Mouse (Mus musculus): ENCODE results near the gene Zfp710. TPM values are rescaled to one million over a fixed set of nuclear protein-coding genes. Genes with fewer than 3 reads are reported as not detected.
A peak's percentile ranks its signal among the peaks of the same experiment; 100 is the strongest.

Gene Zfp710
- polyA plus RNA-seq, 1 experiment from 2014 or later, result 18.9 TPM

DNA sequence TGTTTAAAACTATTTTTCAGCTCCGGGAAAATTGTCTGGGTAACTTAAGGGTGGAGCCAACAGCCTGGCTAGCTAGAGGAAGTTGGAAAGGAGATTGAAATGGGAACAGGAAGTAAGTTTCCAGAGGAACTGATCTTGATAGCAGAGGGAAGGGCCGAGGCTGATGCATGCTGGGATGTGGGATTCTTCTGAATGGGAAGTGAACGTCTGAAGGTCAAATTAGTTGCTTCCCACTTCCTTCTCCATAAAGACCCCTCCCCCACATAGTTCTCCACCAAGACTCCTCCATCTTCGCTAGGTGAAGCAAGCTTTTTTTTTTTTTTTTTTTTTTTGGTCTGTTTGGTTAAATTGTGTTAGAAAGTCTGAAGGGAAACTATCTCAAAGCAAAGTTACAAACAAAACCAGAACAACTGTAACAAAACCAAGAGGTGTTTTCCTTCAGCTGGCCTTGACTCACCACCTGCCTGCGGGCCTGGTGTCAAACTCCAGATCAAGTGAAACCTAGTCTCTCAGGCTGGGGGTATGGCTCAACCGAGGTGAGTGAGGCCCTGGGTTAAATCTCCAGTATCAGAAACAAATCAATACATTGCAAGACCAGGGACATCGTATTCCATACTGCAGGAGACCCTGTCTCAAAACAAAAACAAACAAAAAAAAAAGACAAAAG, 10.6 kb upstream of the Zfp710 start:
- Histone ChIP-seq H3K9ac (no peak overlapping the region), H3K9me3 (no peaks in the 10 kb centered on the region), H3K27ac (no peak overlapping the region), H3K4me2 (no peak overlapping the region), H3K27me3 (no peaks in the 10 kb centered on the region), H3K4me1 (no peaks in the 10 kb centered on the region), H3K4me3 (no peak overlapping the region), H3K36me3 (no peaks in the 10 kb centered on the region)
- ATAC-seq (ENCODE audit: insufficient number of reproducible peaks, low FRiP score, low TSS enrichment, low read depth), result no peak
- WGBS, result 62% methylated on average over 7 of the region's 7 CpGs

DNA sequence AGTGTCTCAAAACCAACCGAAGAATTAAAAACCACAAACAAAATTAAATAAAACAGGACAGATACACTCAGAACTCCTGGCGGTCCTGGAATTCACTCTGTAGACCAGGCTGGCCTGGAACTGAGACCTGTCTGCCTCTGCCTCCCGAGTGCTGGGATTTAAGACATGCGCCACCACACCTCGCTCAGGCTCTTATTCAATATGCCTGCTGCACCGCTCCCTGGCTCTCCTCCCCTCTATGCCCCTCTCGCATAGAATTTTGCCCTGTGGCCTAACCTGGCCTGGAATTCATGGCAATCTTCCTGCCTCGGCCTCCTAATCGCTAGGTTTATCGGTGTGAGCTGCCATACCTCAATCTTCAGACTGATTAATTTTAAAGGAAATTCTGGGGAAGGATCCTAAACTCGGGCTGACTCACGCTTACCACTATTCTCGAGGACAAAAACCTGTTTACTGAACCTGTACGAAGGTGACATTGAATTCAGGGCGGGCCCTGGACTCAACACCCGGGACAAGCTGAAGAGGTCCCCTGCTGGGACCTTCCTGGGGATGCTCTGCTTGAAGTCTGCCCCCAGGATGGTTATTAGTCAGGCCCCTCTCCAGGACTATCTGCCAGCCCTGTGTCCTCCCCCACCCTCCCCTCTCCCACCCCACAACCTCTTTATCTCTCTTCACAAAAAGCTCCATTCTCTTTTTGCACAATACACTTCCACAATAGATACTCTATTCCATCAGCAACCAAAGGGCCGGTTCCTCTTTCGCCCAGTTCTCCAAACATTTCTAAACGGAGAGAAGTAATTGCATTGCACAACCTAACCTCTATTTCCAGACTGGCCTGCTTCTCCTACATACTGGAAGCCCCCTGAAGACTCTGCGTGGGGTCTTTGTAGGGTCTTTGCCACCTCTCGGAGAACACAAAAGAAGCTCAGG, 9.5 kb upstream of the Zfp710 start:
- no peaks in the 10 kb centered on the region for H3K27me3 ChIP-seq
- WGBS, result 89% methylated on average over 21 of the region's 21 CpGs
- no peak for ATAC-seq (ENCODE audit: insufficient number of reproducible peaks, low FRiP score, low TSS enrichment, low read depth)
- no peak overlapping the region for H3K4me2 ChIP-seq
- H3K4me3 ChIP-seq, result no peak overlapping the region
- H3K27ac ChIP-seq, result no peak overlapping the region
- H3K4me1 ChIP-seq, result no peaks in the 10 kb centered on the region
- H3K36me3 ChIP-seq, result no peaks in the 10 kb centered on the region
- H3K9ac ChIP-seq, result no peak overlapping the region
- no peaks in the 10 kb centered on the region for H3K9me3 ChIP-seq

DNA sequence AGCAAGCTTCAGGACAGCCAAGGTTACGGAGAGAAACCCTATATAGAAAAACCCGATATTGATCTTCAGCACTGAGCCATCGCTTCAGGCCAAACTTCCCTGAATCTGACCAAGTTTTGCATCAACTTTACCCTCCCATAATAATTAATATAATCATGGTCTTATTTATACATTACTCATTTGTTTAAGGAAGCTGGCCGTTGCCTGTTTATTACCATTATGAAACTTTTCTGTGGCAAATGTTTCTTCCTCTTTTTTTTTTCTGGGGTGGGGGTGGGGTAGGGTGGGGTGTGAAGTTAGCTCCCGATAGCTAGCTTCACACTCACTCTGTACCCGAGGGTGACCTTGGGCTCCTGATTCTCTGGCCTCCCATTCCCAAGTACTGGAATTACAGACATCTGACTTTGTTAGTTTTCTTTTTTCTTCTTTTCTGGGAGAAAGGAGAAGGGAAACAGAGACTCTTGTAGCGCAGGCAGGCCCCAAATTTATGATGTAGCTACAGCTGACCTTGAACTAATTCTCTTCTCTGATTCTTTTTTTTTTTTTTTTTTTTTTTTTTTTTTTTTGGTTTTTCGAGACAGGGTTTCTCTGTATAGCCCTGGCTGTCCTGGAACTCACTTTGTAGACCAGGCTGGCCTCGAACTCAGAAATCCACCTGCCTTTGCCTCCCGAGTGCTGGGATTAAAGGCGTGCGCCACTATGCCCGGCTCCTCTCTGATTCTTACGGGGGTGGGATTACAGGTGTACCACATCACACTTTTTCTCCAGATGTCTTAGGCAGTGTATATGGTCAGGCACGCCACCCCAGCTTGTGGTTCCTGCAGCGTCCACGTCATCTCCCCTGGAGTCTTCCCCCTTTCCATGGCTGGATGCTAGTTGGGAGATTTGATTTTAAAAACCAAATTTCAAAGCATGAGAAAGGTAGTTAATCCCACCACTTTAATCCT, 5.8 kb upstream of the Zfp710 start:
- 81% methylated on average over 16 of the region's 17 CpGs for WGBS
- Histone ChIP-seq H3K27ac (no peak overlapping the region), H3K4me1 (no peaks in the 10 kb centered on the region)

DNA sequence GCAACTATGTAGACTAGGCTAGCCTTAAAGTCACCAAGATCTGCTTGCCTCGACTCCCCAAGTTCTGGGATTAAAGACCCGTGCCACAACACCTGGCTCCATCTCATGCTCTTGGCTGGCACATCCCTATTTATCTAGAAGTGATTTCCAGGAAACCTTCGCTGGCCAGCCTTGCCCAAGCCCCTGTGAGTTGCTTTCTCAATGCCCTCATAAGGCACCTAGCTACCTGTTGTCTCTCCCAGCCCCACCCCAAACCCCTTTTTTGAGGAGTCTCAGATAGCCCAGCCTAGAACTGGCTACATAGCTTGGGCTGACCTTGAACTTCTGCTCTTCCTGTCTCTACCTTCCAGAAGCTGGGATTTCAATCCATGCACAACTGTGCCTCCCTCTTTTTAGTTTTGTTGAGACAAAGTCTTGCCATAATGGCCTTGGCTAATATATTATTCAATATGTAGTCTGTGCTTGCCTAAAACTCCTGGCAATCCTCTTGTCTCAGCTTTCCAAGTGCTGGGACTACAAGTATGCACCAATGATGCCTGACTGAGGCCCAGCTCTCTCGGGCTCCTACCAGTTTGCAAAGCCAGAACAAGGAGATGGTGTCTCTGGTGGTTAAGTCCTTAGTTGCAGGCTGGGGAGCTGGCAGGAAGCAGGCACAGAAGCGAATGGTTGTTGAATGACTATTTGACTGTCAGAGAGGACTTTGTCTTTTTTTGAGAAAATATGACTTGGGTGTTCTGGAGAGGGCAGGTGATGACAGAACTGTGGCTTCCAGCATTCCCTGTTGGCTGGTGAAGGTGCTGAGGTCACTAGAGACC, 786 bp upstream of the Zfp710 start:
- H3K4me3 ChIP-seq, result peak overlapping the region; percentile 86
- H3K36me3 ChIP-seq, result no peaks in the 10 kb centered on the region
- no peaks in the 10 kb centered on the region for H3K9me3 ChIP-seq
- WGBS, result 73% methylated on average over 5 of the region's 5 CpGs
- H3K27me3 ChIP-seq, result no peaks in the 10 kb centered on the region
- peak overlapping the region; percentile 97 for H3K27ac ChIP-seq
- peaks cover 18% of the 10 kb centered on the region for H3K4me1 ChIP-seq
- no peak for ATAC-seq (ENCODE audit: insufficient number of reproducible peaks, low FRiP score, low TSS enrichment, low read depth)
- no peak overlapping the region for H3K4me2 ChIP-seq
- H3K9ac ChIP-seq, result no peak overlapping the region

More for the DNA sequence above, 5.8 kb upstream of the Zfp710 start:
- no peak overlapping the region for H3K4me3 ChIP-seq
- H3K9me3 ChIP-seq, result no peaks in the 10 kb centered on the region
- no peak for ATAC-seq (ENCODE audit: insufficient number of reproducible peaks, low FRiP score, low TSS enrichment, low read depth)
- no peaks in the 10 kb centered on the region for H3K27me3 ChIP-seq
- no peak overlapping the region for H3K9ac ChIP-seq
- no peaks in the 10 kb centered on the region for H3K36me3 ChIP-seq
- H3K4me2 ChIP-seq, result no peak overlapping the region

- Histone ChIP-seq H3K27ac (peak overlapping the region; percentile 97), H3K4me3 (peak overlapping the region; percentile 86), H3K4me2 (peak overlapping the region; percentile 95), H3K4me1 (peaks cover 18% of the 10 kb centered on the region), H3K36me3 (no peaks in the 10 kb centered on the region), H3K27me3 (no peaks in the 10 kb centered on the region), H3K9me3 (no peaks in the 10 kb centered on the region), H3K9ac (peak overlapping the region; percentile 75)
- WGBS, result 0% methylated on average over 28 of the region's 28 CpGs
- no peak for ATAC-seq (ENCODE audit: insufficient number of reproducible peaks, low FRiP score, low TSS enrichment, low read depth)
Observed at GRCm38 (mm10) chr7:80025391-80026117, 940 bp downstream of the Zfp710 start.

DNA sequence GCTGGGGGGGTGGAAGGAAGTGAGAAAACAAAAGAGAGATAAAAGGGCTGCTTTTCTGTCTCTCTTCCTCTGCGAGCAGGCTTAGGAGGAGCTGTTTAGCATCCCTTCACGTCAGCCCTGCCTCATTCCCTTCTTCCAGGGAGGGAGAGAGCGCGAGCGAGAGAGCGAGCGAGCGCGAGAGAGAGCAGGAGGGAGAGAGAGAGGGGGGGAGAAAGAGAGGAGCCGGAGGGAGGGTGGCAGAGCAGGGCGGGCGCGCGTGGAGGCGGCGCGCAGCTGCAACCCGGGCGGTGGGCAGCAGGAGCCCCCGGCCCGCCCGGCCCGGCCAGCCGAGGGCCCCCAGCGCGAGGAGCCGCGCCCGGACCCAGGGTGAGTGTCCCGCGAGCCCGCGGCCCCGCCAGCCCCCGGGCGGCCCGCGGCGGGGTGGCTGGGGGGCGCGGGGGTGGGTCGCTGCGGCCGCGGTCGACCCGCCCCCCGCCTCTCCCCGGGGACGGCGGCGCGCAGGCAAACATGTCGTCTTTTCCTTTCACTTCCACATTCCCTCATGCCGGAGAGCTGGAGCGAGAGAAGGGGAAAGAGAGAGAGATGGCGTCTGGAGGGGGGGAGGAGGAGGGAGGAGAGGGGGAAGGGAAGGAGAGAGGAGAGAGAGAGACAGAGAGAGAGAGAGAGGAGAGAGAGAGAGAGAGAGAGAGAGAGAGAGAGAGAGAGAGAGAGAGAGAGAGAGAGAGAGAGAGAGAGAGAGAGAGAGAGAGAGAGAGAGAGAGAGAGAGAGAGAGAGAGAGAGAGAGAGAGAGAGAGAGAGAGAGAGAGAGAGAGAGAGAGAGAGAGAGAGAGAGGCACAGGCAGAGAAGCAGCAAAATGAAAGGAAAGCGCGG, 1.7 kb downstream of the Zfp710 start:
- WGBS, result 0% methylated on average over 23 of the region's 59 CpGs
- ATAC-seq (ENCODE audit: insufficient number of reproducible peaks, low FRiP score, low TSS enrichment, low read depth), result peak; percentile 45
- H3K27me3 ChIP-seq, result no peaks in the 10 kb centered on the region
- peak overlapping the region; percentile 95 for H3K4me2 ChIP-seq
- no peaks in the 10 kb centered on the region for H3K36me3 ChIP-seq
- peak overlapping the region; percentile 78 for H3K9ac ChIP-seq
- peak overlapping the region; percentile 86 for H3K4me3 ChIP-seq
- H3K27ac ChIP-seq, result peak overlapping the region; percentile 97
- peaks cover 18% of the 10 kb centered on the region for H3K4me1 ChIP-seq
- no peaks in the 10 kb centered on the region for H3K9me3 ChIP-seq

- H3K4me2 ChIP-seq, result peak overlapping the region; percentile 84
- 1% methylated on average over 48 of the region's 71 CpGs for WGBS
- H3K27ac ChIP-seq, result peak overlapping the region; percentile 91
- peak overlapping the region; percentile 78 for H3K9ac ChIP-seq
- H3K4me3 ChIP-seq, result peak overlapping the region; percentile 86
- H3K36me3 ChIP-seq, result no peaks in the 10 kb centered on the region
- H3K27me3 ChIP-seq, result no peaks in the 10 kb centered on the region
- no peak for ATAC-seq (ENCODE audit: insufficient number of reproducible peaks, low FRiP score, low TSS enrichment, low read depth)
- H3K4me1 ChIP-seq, result peaks cover 24% of the 10 kb centered on the region
- no peaks in the 10 kb centered on the region for H3K9me3 ChIP-seq
Observed at GRCm38 (mm10) chr7:80026990-80027635, 2.5 kb downstream of the Zfp710 start.

DNA sequence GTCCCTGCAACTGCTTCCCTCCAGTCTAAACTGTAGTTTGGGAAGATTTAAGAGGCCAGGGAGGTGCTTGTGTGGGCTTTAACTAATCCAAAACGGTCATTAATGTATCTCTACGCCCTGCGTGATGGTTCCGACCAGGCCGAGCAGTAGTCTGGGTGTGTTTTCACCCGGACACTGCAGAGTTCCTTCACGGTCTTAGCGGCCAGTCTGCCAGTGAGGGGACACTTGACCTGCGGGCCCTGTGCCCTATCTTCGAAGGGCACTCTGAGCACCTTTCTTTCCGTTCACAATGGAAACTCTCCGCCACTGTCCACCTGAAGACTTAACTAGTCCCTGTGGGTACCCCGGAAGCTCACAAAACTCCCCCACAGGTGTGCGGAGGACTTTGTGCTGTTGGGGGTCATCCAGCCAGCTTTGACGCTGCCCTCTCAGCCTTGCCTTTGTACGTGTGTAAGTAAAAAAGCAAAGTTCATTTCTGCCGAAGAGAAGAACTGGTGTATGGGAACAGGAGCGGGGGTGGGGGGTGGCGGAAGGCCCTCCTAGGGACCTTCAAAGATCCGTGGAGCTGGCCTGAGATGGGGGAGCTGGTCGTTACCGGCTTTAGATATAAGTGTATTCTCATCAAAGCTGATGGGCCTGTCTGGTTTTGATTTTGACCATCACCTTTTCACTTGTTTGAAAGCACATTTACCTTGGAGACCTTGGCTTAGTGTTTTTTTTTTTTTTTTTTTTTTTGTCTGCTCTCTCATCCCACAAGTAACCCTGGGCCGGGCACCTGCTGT, 3.2 kb downstream of the Zfp710 start:
- ATAC-seq (ENCODE audit: insufficient number of reproducible peaks, low FRiP score, low TSS enrichment, low read depth), result no peak
- H3K27ac ChIP-seq, result peak overlapping the region; percentile 91
- peak overlapping the region; percentile 86 for H3K4me3 ChIP-seq
- WGBS, result 8% methylated on average over 23 of the region's 23 CpGs
- no peaks in the 10 kb centered on the region for H3K36me3 ChIP-seq
- H3K9me3 ChIP-seq, result no peaks in the 10 kb centered on the region
- peak overlapping the region; percentile 78 for H3K9ac ChIP-seq
- peaks cover 32% of the 10 kb centered on the region for H3K4me1 ChIP-seq
- no peaks in the 10 kb centered on the region for H3K27me3 ChIP-seq
- peak overlapping the region; percentile 84 for H3K4me2 ChIP-seq

GRCm38 (mm10) chr7:80028418-80028720, 3.8 kb downstream of the Zfp710 start:
- H3K27ac ChIP-seq, result no peak overlapping the region
- H3K36me3 ChIP-seq, result no peaks in the 10 kb centered on the region
- H3K4me2 ChIP-seq, result peak overlapping the region; percentile 84
- H3K9ac ChIP-seq, result no peak overlapping the region
- peaks cover 34% of the 10 kb centered on the region for H3K4me1 ChIP-seq
- H3K9me3 ChIP-seq, result no peaks in the 10 kb centered on the region
- ATAC-seq (ENCODE audit: insufficient number of reproducible peaks, low FRiP score, low TSS enrichment, low read depth), result no peak
- 40% methylated on average over 3 of the region's 3 CpGs for WGBS
- peak overlapping the region; percentile 86 for H3K4me3 ChIP-seq
- no peaks in the 10 kb centered on the region for H3K27me3 ChIP-seq
